Mouse (Mus musculus) left cerebral cortex, adult 2 months (tissue): ENCODE measurements around the gene Ifna6. TPM values are rescaled to one million over a fixed set of nuclear protein-coding genes. Genes with fewer than 3 reads are reported as not detected.
"Not testable (repeated sequence)": the region's sequence is repeated elsewhere in the genome, so short reads cannot be mapped to it uniquely, and the experiment has no call there.

Source experiments
- DNase-seq, 2 experiments: peaks; one replicate each; pipeline ENCODE4 v3.0.0; 2021 to 2022; ENCODE audit warnings: low spot score in 2 of 2, mixed read lengths in 1 of 2; ENCODE audit errors: extremely low spot score in 1 of 2
- H3K27ac ChIP-seq: fragments of 200-600 bp; 2 replicates; pipeline ENCODE4 v1.8.1; 2022
- H3K4me3 ChIP-seq: fragments of 200-600 bp; 2 replicates; pipeline ENCODE4 v1.8.1; 2022
- CTCF ChIP-seq: fragments of 200-600 bp; IDR thresholded peaks from 2 replicates; pipeline ENCODE4 v1.8.1; 2022; ENCODE audit warnings: antibody characterized with exemption, mild to moderate bottlenecking, moderate library complexity
- intact Hi-C: fragments of 180-260 bp; cut with DNase I; formaldehyde crosslinking; loops from one replicate; pipeline ENCODE4 v1.15.1; 2025
- total RNA-seq, 2 experiments: library from RNA; stranded (reverse); gene quantifications; 2 replicates each; pipeline ENCODE4 v1.2.3; 2021

The Ifna6 gene
- total RNA-seq, 2 experiments from 2014 or later = not detected

DNA sequence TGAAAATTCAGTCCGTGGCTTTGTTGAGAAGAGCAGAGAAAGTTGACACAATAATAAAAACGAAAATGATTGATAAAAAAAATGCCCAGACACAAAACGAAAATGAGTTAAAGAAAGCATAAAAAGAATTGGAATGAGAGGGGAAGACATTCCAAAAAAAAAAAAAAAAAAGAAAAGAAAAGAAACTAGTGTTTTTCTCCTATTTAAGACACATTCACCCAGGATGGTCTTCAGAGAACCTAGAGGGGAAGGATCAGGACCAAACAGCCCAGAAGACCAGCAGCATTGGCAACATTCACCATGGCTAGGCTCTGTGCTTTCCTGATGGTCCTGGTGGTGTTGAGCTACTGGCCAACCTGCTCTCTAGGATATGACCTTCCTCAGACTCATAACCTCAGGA is 11.3 kb upstream of the Ifna6 start, which contains the start of gene Ifna7:
Gene Ifna7 (plus strand): TSS at position 301 of the 400 bp plus-strand sequence.
- H3K4me3 ChIP-seq = no peak within 1 kb of the TSS
- no peak for TF ChIP-seq CTCF

GRCm38 (mm10) chr4:88819659-88820058 is 7.6 kb upstream of the Ifna6 start, which contains the start of gene Ifna11:
Ifna11 (plus strand) TSS chr4:88819959.
- intact Hi-C loops = no loop called here
- no peak within 1 kb of the TSS for H3K4me3 ChIP-seq
- no peak within 1 kb of the TSS for H3K27ac ChIP-seq
- DNase-seq = no peak
- no peak for TF ChIP-seq CTCF

More for the DNA sequence above, 11.3 kb upstream of the Ifna6 start, which contains the start of gene Ifna7:
- no peak for DNase-seq
- intact Hi-C loops = no loop called here
- H3K27ac ChIP-seq = no peak within 1 kb of the TSS

- no peak overlapping the region for H3K27ac ChIP-seq
- TF ChIP-seq CTCF = peak; percentile 61
- intact Hi-C loops = no loop called here
- peak in 1 of 2 experiments; percentile 17 for DNase-seq
- no peak overlapping the region for H3K4me3 ChIP-seq
Measured at GRCm38 (mm10) chr4:88822995-88823394, 4.2 kb upstream of the Ifna6 start.

GRCm38 (mm10) chr4:88830523-88830922 is 3.3 kb downstream of the Ifna6 start:
- H3K4me3 ChIP-seq = no peak overlapping the region
- H3K27ac ChIP-seq = no peak overlapping the region
- TF ChIP-seq CTCF = peak; percentile 81
- intact Hi-C loops = no loop called here
- peak; percentile 20 to 36 for DNase-seq

DNA sequence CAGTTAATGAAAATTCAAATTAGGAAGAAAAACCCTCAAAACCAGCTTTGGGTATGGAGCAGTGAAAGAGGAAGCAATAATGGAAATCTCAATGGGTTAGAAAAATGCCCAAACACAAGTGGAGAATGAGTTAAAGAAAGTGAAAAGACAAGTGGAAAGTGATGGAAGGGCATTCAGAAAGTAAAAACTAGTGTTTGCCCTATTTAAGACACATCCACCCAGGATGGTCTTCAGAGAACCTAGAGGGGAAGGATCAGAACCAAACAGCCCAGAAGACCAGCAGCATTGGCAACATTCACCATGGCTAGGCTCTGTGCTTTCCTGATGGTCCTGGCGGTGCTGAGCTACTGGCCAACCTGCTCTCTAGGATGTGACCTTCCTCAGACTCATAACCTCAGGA is 8.0 kb downstream of the Ifna6 start, which contains the start of gene Ifna5:
Gene Ifna5 (plus strand): TSS at position 301 of the 400 bp plus-strand sequence.
- H3K4me3 ChIP-seq, intact Hi-C loops, DNase-seq, H3K27ac ChIP-seq: not testable (repeated sequence)

- intact Hi-C loops = no loop called here
- peak; percentile 77 for TF ChIP-seq CTCF
- Histone ChIP-seq H3K27ac (no peak overlapping the region), H3K4me3 (no peak overlapping the region)
- DNase-seq = no peak
Measured at GRCm38 (mm10) chr4:88838828-88839227, 11.6 kb downstream of the Ifna6 start.

- Histone ChIP-seq H3K27ac (no peak overlapping the region), H3K4me3 (no peak overlapping the region)
- no peak for TF ChIP-seq CTCF
- no peak for DNase-seq
- intact Hi-C loops = no loop called here
Measured at GRCm38 (mm10) chr4:88840058-88840457, 12.8 kb downstream of the Ifna6 start.

GRCm38 (mm10) chr4:88841438-88841911 is 14.3 kb downstream of the Ifna6 start, which contains the start of gene Ifna4:
Ifna4 (plus strand) TSS chr4:88841861.
- no peak for TF ChIP-seq CTCF
- Histone ChIP-seq H3K27ac (no peak within 1 kb of the TSS), H3K4me3 (no peak within 1 kb of the TSS)
- intact Hi-C loops = no loop called here
- DNase-seq = no peak

DNA sequence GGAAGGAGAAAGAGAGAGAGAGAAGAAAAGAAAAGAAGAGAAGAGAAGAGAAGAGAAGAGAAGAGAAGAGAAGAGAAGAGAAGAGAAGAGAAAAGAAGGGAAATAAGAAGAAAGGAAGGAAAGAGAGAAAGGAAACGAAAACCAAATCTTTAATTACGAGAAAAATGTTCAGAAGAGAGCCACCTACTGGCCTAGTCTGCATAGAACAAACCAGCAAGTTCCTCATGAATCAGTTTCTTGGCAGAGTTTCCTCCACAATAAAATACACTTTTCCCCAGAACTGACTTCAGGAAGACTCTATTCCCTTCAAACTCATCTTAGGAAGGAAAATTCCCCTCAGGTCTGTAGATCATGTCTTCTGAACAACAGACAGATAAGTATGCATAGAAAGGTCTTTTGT is 18.1 kb downstream of the Ifna6 start:
- intact Hi-C loops = no loop called here
- no peak for DNase-seq
- no peak overlapping the region for H3K4me3 ChIP-seq
- peak; percentile 51 for TF ChIP-seq CTCF
- H3K27ac ChIP-seq = no peak overlapping the region

DNA sequence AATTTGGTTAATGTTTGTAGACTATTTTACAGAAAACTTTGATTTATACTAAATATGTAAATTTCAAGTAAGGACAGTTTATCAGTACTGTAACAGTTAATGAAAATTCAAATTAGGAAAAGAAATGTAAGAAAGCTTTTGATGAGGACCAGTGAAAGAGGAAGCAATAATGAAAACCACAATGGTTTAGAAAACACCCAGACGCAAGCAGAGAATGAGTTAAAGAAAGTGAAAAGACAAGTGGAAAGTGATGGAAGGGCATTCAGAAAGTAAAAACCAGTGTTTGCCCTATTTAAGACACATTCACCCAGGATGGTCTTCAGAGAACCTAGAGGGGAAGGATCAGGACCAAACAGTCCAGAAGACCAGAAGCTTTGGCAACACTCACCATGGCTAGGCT is 22.5 kb downstream of the Ifna6 start, which contains the start of gene Ifna1:
Gene Ifna1 (plus strand): TSS at position 390 of the 400 bp plus-strand sequence.
- intact Hi-C loops = no loop called here
- TF ChIP-seq CTCF = no peak
- DNase-seq = no peak

GRCm38 (mm10) chr4:88851026-88851763 is 24.0 kb downstream of the Ifna6 start:
- TF ChIP-seq CTCF = no peak
- intact Hi-C loops = no loop called here
- no peak for DNase-seq

More for the DNA sequence above, 22.5 kb downstream of the Ifna6 start, which contains the start of gene Ifna1:
- H3K27ac ChIP-seq = no peak within 1 kb of the TSS
- no peak within 1 kb of the TSS for H3K4me3 ChIP-seq

DNA sequence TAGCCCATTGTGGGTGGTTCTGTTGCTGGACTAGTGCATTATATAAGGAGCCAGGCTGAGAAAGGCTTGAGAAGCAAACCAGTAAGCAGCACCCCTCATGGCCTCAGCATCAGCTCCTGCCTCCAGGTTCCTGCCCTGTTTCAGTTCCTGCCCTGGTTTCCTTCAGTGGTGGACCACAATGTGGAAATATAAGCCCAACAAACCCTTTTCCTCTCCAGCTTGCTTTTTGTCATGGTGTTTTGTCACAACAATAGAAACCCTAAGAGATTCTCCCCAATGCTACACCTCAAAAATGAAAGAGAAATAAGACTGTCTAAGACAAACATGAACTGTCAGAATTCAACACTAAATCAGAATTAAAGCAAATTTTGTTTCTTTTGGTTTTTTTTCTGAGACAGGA is 32.0 kb downstream of the Ifna6 start:
- no peak for DNase-seq
- intact Hi-C loops = no loop called here
- H3K4me3 ChIP-seq = no peak overlapping the region
- H3K27ac ChIP-seq = no peak overlapping the region
- TF ChIP-seq CTCF = no peak

More at GRCm38 (mm10) chr4:88851026-88851763, 24.0 kb downstream of the Ifna6 start:
- Histone ChIP-seq H3K27ac (no peak overlapping the region), H3K4me3 (no peak overlapping the region)
